Mouse (Mus musculus): Measurements from ENCODE around the gene Serpina9.

Gene Serpina9

DNA sequence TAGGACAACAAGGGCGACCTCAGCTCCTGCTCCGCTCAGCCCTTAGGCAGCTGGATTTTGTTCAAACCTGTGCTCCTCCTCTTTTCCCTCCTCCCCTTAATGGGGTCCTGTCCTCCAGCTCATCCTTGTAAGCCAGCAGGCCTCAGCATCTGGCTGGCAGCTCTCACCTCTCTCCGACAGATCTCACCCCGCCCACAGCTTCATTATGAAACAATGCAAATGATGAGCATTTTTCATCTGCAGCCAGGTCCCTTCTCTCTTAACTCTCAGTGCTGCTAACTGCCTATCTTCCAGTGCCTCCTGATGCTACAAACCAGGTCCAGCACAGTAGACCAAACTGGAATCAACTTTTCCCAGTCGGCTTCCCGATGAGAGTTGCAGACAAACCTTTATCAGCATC is at the start of gene Serpina9:
Gene Serpina9, minus strand, starts transcription at position 136 of the 400 bp plus-strand sequence.
- no peak for DNase-seq (ENCODE audit: low spot score)

DNA sequence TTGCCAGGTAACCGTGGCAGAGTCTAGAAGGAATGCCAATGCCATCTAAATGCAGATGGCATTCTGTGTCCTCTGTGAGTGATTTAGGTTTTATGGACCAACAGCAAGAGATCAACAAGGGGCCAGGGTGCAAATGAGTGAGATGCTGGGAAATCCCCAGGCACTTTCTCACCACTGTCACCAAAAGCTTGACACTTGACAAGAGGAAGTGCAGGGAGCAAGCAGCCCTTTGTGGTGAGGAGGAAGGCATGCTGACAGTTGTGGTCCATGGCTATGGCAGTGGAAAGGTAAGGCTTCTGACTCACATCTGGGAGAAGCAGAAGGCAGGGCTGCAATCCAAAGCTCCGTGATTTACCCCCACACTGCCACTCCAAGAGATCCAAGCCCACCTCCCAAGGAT is 48.3 kb upstream of the Serpina9 start:
- DNase-seq (ENCODE audit: low spot score) = no peak

DNA sequence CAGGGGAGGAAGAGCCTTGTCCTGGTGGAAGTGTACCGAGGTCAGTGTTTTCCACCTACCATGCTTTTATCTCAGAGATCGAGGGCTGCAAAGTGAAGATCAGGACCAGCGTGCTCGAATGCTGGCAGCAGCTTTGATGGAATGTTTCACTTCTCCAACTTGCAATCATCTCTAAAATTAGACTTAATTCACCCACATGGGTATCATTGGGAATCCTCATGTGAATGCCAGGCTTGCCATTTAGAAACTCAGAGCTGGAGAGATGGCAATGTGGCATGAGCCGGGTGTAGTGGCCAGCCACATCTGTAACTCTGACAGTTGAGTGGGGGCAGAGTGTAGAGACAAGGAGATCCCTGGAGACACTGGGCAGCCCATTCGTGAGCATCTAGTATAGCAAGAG is 46.6 kb upstream of the Serpina9 start:
- no peak for DNase-seq (ENCODE audit: low spot score)

DNA sequence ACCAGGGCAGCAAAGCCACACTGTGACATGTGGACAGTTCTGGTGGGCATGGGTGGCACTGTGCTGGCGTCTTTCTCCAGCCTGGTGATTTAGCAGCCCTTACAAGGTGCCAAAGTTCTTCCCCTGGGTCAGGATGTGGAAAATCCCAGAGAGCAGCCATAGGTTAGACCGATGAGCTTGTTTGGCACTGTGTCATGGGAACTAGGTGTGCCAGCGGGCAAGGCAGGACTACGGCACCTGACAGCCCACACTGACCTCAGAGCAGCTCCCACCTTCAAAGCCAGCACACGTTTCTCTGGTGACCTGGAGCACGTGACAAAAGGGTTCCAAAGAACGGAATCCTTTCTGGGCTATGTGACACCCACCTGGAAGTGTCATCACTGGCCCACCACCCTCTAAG is 44.0 kb upstream of the Serpina9 start:
- no peak for DNase-seq (ENCODE audit: low spot score)

DNA sequence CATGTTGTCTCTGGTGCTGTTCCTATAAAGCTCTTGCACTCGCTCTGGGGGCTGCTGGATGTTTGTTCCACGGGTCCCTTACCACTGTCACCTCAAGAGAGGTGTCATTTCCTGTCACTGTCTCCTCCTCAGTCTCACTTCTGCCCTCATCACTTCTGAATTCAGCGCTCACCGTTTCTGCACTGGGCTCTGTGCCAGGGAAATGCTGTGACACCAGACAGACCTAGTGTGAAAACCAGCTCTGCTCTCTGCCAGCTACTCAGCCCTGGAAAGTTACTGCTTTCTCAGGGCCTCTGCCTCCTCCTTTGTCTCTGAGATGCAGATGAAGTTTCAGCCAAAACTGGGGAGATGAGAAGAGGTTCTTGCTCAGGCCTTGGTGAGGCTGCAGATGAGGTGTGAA is 43.5 kb upstream of the Serpina9 start:
- DNase-seq (ENCODE audit: low spot score) = no peak

DNA sequence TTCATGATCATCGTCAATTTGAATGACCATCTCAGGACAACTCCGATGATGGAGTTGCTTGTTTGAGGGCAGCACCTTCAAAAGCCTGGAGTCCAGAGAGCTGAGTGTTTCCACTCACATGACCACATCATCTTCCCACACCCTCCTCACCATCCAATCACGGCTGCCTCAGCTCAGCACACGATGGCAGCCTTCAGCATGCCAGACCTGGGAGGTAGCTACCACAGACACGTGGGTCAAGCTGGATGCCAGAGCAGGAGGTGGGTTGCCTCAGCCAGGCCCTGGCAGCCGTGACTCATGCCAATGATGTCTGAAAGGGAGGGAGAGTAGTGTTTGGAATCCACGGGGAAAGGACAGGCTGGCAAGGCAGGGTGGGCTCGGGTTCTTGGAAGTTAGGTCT is 42.2 kb upstream of the Serpina9 start:
- no peak for DNase-seq (ENCODE audit: low spot score)

DNA sequence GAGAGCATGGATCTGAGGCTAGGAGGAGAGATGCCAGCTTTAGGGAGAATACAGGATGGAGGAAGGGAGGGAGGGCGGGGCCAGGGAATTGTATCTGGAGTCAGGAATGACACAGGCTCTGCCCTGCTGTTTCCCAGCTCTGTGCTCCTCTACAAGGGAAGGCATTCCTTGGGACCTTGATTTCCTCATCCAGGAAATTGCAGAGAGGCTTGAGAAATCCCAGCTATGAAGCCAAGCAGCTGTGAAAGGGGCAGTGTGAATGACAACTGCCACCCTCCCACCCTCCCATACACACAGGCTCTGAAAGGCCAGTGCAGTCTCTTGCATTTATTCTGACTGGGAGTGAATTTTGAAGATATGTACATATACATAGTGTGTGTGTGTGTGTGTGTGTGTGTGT is 40.4 kb upstream of the Serpina9 start:
- no peak for DNase-seq (ENCODE audit: low spot score)

DNA sequence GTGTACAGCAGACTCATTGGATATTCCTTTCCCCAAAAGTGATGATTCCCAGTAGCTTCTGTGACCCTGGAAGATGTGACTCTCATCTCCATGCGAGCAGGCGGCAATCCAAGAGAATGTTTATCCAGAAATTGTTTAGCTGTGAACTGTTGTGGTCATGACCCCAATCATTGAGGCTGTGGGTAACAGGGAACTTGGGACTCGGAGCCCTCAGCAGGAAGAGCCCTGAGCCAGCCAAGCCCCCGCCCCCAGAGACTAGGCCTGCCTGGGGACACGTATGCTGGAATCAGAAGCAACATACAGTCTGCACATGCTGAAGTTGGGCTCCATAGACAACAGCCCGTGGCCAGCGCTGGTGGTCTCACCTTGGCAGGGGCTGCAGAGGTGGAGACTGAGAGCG is 32.2 kb upstream of the Serpina9 start:
- no peak for DNase-seq (ENCODE audit: low spot score)

DNA sequence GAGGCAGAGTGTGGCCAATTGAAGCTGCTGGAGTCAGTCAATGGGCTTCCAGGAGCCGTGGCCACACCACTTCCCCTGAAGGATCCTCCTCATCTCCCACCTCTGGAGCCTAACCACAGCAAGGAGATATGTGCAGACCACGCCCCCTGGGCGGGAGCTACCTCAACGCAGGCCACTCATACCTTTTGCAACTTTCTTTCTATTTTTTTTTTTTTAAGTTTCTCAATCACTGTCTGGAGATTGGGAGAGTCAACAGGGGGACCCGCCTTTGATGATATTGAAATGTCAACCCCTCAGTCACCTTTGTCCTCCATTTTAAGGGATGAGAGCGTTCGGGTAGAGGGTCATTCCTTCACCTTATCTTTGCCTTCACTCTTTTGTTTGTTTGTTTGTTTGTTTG is 30.8 kb upstream of the Serpina9 start, which contains the start of gene Serpina12:
Gene Serpina12, minus strand, starts transcription at position 101 of the 400 bp plus-strand sequence.
- no peak for DNase-seq (ENCODE audit: low spot score)

DNA sequence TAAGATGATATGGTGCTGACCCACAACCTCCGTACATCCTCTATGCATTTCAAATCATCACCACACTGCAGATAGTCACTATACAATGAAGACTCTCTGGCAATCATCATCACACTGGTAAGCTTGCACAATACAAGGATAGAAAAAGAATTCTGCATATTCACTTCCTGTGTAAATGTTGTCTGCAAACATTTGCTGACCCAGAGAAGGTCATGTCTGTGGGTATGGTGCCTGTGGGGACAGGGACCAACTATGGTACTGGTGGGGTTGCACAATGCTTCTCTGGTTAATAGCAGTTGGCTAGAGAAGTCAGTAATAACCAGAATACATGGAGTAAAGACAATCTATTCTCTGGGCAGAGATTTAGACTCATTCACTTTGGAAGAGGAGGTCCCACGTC is 29.2 kb upstream of the Serpina9 start:
- no peak for DNase-seq (ENCODE audit: low spot score)

DNA sequence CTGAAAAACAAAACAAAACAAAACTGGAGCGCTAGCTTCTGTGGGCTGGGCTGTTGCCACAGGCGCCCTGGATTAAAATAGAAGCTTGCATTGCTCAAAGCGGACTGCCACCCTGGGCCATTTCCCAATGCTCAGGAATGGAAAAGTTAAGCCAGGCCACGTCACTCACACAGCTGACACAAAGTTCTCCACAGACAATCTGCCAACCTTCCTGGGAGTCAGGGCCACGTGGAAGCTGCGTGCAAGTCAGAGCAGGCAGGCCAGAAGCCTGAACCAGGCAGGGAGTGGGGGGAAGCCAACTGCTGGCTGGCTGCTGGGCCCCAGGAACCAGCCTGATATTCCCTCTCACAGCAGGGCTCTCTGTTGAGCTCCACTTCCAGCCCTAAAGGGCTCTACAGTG is 27.8 kb upstream of the Serpina9 start:
- no peak for DNase-seq (ENCODE audit: low spot score)

DNA sequence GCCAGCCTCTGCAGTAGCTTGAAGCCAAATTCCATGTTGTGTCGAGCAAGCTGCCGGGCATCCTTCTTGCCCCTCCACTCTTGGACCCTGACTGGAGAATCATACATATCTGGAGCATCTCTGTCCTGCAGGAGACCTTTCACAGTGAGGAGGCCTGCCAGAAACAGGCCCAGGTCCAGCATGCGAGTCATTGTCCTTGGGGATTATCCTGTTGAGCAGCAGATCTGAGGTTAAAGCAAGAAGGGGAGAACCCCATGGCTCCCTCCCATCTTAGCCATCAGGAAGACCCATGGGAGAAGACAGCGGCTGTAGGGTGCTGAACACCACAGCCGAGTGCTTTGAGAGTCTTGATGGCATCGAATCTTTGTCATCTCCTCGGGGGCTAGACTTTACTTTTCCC is 24.6 kb upstream of the Serpina9 start:
- DNase-seq (ENCODE audit: low spot score) = no peak

DNA sequence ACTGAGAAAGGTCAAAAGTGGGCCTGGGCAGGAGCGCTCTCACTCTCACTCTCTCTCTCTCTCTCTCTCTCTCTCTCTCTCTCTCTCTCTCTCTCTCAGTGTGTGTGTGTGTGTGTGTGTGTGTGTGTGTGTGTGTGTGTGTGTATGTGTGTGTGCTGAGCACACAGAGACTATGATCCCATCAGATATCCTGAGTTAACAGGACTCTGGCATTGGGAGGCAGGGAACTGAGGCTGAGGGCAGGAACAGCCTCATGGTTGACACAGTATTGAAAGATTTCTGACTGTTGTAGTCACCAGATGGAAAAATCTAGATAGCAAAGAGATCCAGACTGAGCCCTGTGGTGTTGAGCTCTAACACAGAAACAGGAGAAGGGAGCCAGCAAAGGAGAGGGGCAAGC is 20.2 kb upstream of the Serpina9 start:
- no peak for DNase-seq (ENCODE audit: low spot score)

DNA sequence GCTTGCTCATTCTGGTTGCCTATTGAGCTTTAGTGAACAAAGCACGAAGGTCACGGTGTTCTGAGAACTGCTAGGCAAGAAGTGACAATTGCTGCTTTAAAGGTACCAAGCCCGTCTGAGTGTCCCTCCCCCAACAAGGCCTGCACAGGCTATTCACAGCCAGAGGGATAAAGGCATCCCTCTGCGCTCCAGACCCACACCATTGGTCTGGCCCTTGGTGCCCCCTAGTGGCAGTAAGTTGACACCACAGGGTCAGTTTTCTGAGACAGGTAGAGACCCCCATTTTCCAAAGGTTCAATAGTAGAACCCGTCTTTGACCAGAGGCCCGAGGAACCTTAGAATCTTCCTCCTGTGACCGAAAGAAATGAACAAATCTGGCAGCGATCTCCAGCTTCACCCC is 16.4 kb upstream of the Serpina9 start:
- DNase-seq (ENCODE audit: low spot score) = no peak

DNA sequence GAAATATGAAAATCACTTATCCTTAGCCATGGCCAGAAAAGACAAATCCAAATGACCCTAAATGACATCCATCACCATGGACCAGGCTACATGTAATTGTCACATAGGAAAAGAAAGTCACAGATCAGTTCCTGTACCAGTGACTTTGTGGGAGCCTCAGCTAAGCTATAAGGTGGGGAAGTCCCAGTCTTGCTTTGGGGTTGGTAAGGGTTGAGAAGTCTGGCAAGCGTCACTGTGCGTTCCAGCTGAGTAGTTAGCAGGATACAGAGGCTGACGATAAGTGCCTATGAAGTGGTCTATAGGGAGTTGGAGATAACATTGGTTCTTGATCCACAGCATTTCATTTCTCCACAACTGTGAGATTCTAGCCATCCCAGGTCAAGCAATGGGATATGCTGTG is 1.7 kb upstream of the Serpina9 start:
- no peak for DNase-seq (ENCODE audit: low spot score)

DNA sequence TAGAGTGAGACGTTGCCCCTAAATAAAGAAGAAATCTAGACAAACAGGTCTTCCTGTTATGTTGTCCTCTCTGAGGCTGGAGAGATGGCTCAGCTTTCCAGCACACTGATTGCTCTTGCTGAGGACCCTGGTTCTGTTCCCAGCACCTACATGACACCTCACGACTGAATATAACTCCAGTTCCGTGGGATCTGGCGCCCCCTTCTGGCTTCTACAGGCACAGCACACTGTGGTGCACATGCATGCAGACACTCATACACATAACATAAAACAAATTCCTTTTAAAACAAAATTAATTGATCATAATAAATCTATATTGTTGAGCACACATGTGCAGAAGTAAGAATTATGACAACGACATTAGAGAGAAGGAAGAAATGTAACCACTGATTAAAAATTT is 8.9 kb downstream of the Serpina9 start:
- no peak for DNase-seq (ENCODE audit: low spot score)

DNA sequence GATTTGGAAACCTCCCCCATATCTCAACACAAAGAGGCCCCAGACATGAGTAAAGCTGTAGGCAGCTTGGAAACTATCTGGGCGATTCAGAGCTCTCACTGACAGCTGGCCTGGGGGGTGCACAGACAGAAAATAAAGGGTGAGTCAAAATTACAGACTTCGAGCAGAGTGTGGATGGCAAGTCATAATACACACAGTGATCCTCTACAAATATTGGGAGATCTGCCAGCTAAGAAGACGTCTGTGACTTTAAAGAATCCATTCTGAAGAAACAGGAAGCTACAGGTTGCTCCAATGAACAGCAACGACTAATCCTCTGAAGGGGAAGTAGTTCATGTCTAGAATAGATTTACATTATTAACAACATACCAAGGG is 10.3 kb downstream of the Serpina9 start:
- no peak for DNase-seq (ENCODE audit: low spot score)

DNA sequence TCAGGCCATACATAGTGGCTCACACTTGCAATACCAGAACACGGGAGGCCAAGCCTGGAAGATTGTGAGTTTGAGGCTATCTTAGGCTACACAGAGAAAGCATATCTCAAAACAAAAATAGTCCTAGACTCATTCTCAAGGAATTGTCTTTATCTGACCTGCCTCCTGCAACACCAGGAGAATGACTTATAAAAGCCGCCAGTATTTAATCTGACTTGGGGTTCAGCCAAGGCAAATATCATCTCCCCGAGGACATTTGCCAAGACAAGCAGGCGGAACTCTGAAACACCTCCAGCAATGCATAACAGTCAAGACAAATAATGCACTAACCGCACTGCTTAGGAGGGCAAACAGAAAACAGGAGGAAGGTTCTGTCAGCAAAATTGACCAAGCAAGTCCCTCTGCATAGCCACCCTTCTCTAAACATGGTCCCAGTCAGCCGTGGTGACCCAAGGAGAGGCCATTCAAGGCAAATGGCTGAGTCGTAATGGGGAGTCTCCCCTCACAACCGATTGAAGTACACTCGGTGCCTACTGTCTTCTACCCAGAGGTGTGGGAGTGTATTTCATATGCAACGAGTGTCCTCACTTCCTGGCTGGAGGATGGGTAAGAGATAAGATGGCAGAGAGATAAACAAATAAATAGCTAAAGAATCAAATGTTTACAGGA is 10.9 kb downstream of the Serpina9 start:
- no peak for DNase-seq (ENCODE audit: low spot score)

DNA sequence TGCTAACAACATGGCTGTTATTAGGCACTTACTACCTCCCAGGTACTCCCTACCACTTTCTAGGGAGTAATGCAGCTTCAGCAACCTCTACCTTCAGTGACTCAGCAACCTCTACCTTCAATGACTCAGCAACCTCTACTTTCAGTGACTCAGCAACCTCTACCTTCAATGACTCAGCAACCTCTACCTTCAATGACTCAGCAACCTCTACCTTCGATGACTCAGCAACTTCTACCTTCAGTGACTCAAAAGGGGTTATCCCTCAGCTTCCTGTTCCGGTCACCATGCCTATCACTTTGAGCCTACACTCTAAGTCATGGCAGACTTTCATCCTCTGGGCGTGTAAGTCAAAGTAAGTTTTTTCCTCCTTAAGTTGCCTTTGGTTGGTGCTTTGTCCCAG is 13.0 kb downstream of the Serpina9 start:
- no peak for DNase-seq (ENCODE audit: low spot score)

DNA sequence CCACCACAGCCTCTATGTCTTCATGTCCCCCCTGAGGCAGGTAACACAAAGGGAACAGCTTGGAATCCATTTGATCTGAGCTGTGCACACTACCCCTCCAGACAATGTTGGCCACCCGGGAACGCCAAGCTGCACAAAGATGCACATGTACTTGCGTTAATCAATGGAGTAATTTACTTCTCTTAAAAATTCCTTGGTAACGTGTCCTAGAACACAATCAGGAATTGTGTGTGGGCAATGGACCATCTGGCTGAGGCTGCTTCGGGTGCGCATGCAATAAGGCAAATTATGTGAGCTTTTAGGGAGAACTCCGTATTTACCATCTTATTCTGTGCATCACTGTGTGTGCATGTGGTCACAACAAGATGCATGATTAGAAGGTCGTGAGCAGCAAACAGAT is 13.9 kb downstream of the Serpina9 start:
- DNase-seq (ENCODE audit: low spot score) = no peak

DNA sequence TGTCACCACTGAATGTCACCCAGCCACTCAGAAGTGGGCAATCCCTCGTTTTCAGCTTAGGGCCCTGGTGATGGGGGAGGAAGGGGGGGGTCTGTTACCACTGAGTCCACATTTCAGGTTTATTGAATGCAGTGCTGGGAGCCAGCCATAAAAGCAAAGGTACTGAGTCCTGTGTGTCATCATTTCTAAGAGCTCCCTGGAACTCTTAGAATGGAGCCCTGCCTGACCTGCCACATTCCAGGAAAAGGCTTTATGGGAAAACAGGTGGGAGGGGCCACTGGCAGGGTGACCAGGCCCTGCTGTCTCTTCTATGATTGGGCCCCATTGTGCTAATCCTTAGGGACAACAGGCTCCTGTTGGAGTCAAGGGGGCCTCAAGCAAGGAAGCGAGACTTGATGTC is 17.0 kb downstream of the Serpina9 start:
- no peak for DNase-seq (ENCODE audit: low spot score)

DNA sequence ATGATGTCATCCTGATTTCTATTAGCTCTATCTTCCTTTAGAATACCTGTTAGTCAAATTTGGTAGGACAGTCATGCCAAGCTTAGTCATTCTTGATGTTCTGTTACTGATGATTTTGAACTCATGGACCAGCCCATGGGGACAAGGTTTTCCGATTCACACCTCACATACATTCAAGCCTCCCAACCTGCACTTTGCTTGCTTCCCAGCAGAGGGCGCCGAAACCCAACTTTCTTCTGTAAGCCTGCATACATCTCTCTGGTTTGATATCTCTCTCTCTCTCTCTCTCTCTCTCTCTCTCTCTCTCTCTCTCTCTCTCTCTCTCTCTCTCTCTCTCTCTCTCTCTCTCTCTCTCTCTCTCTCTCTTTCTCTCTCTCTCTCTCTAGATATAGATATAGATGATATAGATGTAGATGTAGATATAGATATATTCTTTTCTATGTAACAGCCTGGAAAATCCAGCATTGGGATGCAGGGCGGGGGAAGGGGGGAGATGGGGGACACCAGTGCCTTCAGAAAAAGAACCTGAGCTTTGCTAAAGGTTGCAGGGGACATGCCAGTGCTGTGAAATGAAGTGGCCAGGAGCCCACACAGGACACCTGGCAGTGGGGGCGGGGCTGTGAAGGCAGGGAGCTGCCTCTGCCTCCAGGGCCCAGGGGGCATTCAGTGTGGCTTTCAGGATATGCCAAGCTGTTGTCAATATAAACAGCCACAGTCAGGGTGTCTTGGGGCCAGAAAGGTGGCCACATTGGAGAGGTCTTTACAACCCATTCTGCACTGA is 18.1 kb downstream of the Serpina9 start:
- peak; percentile 28 for DNase-seq (ENCODE audit: low spot score)

DNA sequence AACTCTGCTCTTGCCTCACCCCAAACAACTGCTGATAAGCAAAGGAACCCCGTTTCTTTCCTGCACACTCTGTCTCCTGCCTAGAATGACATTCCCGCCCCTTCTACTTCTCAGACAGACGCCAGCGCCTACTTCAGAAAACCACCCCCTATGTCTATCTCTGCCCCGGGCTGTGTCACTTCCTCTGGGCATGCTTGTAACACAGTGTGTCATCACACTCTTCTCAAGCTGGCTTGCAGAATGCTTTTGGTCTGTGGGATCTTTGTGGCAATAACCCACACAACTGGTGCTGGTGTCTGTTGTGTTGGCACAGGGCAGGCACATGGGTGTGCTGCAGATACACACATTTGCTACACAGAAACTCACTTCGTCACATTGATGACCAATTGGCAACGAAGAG is 20.6 kb downstream of the Serpina9 start:
- no peak for DNase-seq (ENCODE audit: low spot score)

DNA sequence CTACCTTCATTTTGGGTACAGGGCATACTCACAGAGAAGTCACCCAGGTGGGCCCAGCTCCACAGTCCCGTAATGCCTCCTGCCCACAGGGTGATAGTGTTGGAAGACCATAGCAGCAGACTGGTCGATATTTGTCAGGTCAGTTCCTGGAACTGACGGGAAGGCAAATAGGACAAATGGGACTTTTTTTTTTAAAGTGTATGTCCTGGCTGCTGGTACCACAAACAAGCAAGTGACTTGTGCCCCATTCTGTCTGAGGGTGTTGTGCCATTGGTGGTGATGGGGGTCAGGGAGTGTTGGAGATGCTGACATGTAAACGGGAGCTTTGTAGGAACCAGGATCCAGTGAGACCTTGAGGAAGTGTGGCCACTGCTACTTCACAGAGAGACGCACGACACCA is 23.7 kb downstream of the Serpina9 start, which contains the start of gene Serpina11:
Gene Serpina11, minus strand, starts transcription at position 101 of the 400 bp plus-strand sequence.
- no peak for DNase-seq (ENCODE audit: low spot score)

Data from c-Kit-positive CD71-positive TER-119-positive erythroid progenitor cells, embryonic 14.5 days (primary cell).